Mouse (Mus musculus): Measurements from ENCODE around the gene 1700109H08Rik.
"Not testable (repeated sequence)": the region's sequence is repeated elsewhere in the genome, so short reads cannot be mapped to it uniquely, and the experiment has no call there.

1700109H08Rik gene

GRCm38 (mm10) chr5:3596399-3596766 is 25.0 kb downstream of the 1700109H08Rik start, which contains the start of gene Rbm48:
Gene Rbm48 (minus strand): TSS chr5:3596585.
- in situ Hi-C loops (cut with MboI; ENCODE audit: low pct_unique_long_range_greater_than_20kb in 1 of 2, low sequenced_read_pairs in 2 of 2, unreplicated experiment in 1 of 2): no loop called here

- in situ Hi-C loops (cut with MboI; ENCODE audit: low pct_unique_long_range_greater_than_20kb in 1 of 2, low sequenced_read_pairs in 2 of 2, unreplicated experiment in 1 of 2): no loop called here
These were observed 25.8 kb downstream of the 1700109H08Rik start for GRCm38 (mm10) chr5:3597171-3597570.

DNA sequence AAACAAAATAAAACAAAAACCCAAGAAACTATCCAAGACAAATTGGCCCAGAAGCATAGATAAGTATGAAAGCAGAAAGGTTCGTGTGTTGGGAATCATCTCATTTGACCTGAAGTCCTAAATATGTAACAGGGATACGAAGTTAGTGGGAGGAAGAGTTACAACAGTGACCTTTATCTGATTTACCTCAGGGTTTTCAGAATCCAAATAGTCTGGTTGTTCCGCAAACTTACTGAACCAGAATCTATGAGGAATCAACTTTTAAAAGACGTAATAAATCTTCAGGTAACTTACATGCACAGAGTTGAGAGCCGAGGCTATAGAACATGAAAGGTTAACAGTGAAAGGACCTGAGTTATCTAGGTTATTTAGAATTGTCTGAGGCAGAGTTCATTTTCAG is 27.4 kb downstream of the 1700109H08Rik start:
- in situ Hi-C loops (cut with MboI; ENCODE audit: low pct_unique_long_range_greater_than_20kb in 1 of 2, low sequenced_read_pairs in 2 of 2, unreplicated experiment in 1 of 2): no loop called here

DNA sequence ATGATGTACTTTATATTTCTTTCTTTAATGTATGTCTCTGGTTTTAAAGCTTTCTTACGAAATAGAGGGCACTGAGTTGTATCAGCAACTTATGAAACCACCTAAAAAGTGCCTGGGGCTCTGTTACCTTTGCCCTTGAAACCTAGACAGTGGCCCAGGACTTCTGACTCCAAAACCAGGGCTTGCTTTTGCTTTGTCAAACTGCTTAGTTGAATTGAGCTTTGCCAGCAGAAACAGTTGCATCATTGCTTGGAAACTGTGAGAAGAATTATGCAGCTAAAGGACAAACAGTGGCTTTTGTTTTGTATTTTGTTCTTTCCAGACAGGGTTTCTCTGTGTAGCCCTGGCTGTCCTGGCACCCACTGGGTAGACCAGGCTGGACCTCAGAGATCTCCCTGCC is 28.9 kb downstream of the 1700109H08Rik start:
- in situ Hi-C loops (cut with MboI; ENCODE audit: low pct_unique_long_range_greater_than_20kb in 1 of 2, low sequenced_read_pairs in 2 of 2, unreplicated experiment in 1 of 2): no loop called here

DNA sequence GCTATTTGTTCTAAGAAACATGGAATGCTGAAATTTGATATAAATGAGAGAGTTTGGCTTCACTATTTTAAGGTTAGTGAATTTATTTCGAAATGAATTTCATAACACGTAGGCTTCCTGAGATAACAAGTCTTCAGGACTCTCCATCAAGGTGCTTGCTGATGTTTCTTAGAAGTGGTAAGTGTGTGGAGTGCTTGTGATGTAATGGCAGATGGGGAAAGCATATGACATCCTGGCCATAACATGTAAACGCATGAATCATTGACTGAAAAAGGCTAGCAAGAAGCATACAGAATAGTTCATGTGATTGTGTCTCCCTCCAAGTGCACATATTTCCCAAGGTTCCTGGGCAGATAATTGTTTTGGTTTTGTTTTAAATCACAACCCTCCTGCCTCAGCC is 29.4 kb downstream of the 1700109H08Rik start:
- in situ Hi-C loops (cut with MboI; ENCODE audit: low pct_unique_long_range_greater_than_20kb in 1 of 2, low sequenced_read_pairs in 2 of 2, unreplicated experiment in 1 of 2): no loop called here

DNA sequence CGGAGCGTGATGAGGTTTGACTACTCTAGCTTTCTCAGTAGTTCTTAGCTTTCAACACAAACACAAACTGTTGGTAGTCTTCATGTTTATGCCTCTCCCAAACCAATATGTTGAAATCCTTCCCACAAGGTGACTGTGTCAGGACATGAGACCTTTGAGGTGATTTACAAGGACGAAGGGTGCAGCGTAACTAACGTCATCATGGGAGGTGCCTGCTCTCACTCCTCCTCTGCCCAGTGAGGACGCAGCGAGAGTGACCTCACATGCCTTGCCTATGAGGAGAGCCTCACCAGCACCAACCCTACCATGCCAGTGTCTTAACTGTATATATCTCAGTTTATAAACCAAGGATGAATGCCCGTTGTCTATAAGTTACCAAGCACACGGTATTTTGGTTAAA is 35.7 kb downstream of the 1700109H08Rik start:
- in situ Hi-C loops (cut with MboI; ENCODE audit: low pct_unique_long_range_greater_than_20kb in 1 of 2, low sequenced_read_pairs in 2 of 2, unreplicated experiment in 1 of 2): no loop called here

DNA sequence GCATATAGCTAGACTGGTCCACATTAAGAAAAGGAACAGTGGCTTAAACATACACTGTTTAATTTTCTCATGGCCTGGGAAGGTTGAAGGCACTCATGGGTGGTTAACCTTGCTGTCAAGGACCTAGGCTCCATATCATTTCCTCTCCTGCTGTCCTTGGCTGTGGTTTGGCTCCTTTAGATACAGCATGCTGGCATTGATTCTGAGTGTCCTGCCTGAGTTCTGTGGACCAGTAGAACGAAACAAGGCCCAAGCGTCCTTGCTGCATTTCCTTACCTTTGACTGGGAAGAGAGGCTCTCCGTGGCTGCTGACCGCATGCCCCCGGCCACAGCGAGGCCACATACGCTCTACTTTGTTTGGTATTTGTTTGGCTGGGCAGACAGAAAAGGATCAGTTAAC is 37.9 kb downstream of the 1700109H08Rik start:
- in situ Hi-C loops (cut with MboI; ENCODE audit: low pct_unique_long_range_greater_than_20kb in 1 of 2, low sequenced_read_pairs in 2 of 2, unreplicated experiment in 1 of 2): no loop called here

- in situ Hi-C loops (cut with MboI; ENCODE audit: low pct_unique_long_range_greater_than_20kb in 1 of 2, low sequenced_read_pairs in 2 of 2, unreplicated experiment in 1 of 2): not testable (repeated sequence)
These were observed 40.5 kb downstream of the 1700109H08Rik start for GRCm38 (mm10) chr5:3611835-3612234.

DNA sequence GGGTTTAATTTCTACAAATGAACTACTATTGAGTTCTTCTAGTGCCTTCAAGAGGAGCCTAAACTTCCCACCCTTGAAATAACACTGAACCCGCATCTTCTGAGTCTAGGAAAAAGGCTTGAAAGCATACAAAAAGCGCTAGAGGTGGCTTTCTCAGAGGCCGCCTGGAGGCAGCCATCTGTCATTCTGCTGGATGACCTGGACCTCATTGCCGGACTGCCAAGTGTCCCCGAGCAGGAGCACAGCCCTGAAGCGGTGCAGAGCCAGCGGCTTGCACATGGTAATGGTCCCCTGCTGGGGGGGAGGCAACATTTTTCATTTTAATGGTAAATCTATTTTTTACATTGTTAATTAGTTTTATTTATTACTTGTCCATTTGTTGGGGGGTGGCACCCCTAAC is 49.1 kb downstream of the 1700109H08Rik start:
- in situ Hi-C loops (cut with MboI; ENCODE audit: low pct_unique_long_range_greater_than_20kb in 1 of 2, low sequenced_read_pairs in 2 of 2, unreplicated experiment in 1 of 2): no loop called here

GRCm38 (mm10) chr5:3630055-3630454 is 58.7 kb downstream of the 1700109H08Rik start:
- in situ Hi-C loops (cut with MboI; ENCODE audit: low pct_unique_long_range_greater_than_20kb in 1 of 2, low sequenced_read_pairs in 2 of 2, unreplicated experiment in 1 of 2): no loop called here

DNA sequence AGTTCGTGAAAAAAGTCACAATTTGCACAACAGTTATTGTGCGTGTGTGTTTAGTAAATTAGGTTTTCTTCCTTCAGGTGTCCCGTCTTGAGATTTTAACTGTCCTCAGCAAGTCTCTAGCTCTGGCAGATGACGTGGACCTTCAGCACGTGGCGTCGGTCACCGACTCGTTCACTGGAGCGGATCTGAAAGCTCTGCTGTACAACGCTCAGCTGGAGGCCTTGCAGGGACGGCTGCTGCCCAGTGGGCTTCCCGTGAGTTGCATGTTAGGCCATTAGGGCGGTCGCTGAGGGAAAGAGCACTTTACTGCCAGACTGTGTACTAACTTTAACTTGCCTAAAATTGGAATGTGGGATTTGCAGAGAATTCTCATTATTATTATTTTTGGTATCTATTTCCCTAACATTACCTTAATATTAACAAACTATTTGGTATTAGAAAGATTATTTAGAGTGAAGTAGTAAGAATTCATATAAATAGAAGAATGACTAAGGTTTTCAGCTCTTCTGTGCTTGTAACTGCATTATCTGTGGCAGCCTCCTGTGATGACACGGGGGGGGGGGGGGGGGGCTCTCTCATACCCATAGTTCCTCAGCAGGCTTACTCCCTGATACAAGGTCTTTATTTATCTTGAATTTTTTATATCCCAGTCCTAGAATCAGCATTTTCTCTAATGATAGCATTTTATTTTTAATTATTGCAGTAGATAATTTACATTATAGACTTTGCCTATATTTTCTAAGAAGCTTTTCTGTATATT is 60.3 kb downstream of the 1700109H08Rik start:
- in situ Hi-C loops (cut with MboI; ENCODE audit: low pct_unique_long_range_greater_than_20kb in 1 of 2, low sequenced_read_pairs in 2 of 2, unreplicated experiment in 1 of 2): no loop called here

DNA sequence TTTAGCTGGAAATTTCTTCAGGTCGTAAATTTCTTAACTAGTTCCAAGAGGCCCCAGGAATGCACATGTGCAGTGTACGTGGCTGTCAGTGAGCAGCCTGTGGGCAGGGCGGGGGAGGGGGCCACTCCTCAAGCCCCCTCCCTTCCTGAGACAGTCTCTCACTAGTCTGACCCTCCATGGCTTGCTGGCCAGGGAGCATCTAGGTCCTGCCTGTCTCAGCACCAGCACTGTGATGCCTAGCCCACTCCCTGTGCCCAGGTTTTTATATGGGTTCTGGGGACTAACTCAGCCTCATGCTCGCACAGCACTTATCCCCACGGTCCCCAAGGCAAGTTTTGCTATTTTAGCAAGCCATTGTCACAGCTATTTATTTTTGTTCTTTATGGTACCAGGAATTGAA is 60.9 kb downstream of the 1700109H08Rik start:
- in situ Hi-C loops (cut with MboI; ENCODE audit: low pct_unique_long_range_greater_than_20kb in 1 of 2, low sequenced_read_pairs in 2 of 2, unreplicated experiment in 1 of 2): no loop called here

DNA sequence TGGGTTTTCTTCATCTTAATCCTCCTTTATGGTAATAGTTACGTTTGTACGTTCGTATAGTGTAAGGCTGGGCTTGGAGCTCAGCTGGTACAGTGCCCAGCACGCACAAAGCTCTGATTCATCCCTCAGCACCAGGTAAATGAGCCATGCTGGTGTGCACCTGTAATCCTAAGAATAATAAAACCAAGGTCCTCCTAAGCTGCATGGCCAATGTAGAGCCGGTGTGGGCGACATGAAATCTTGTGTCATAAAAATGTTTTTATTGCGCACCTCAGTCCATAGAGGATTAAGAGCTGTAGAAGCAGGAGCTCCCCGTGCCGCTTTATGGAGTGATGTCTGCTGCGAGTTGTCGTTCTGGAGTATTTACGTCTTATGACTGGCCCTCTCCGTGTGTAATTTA is 61.9 kb downstream of the 1700109H08Rik start:
- in situ Hi-C loops (cut with MboI; ENCODE audit: low pct_unique_long_range_greater_than_20kb in 1 of 2, low sequenced_read_pairs in 2 of 2, unreplicated experiment in 1 of 2): no loop called here

DNA sequence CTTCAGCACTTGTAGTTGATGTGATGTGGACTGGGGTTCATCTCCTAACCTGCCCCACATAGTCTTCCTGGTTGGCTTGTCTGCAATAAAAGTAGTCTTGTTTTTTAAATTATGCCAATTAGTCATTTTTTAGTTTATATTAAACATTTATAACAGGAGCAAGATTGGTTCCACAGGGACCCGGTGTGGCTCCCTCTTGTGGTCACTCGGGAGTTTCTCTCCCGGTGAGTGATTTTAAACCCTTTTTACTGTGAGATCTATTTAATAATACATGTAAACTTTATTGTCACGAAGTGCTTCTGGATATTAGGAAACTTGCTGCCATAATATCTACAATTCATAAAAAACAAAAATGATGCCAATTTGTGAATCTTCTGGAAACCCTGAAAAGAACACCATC is 62.6 kb downstream of the 1700109H08Rik start:
- in situ Hi-C loops (cut with MboI; ENCODE audit: low pct_unique_long_range_greater_than_20kb in 1 of 2, low sequenced_read_pairs in 2 of 2, unreplicated experiment in 1 of 2): no loop called here
